Mouse (Mus musculus) intestine, embryonic 14.5 days (tissue): ENCODE data around the gene Tle3. TPM values are rescaled to one million over a fixed set of nuclear protein-coding genes. Genes with fewer than 3 reads are reported as not detected.

ENCODE experiments used
- ATAC-seq: fragments of 200-750 bp; cut with Nextera tagmentation; replicated peaks from 2 replicates; pipeline ENCODE4 v1.8.0; 2017; ENCODE audit warnings: low read depth, moderate number of reproducible peaks, moderate TSS enrichment, moderate library complexity; ENCODE audit not compliant: low FRiP score, low TSS enrichment
- DNase-seq: peaks from one replicate; pipeline ENCODE4 v3.0.0-alpha.2; 2018; ENCODE audit warnings: low spot score
- H3K27ac ChIP-seq: fragments of 300-500 bp; sonication (generic); 2 replicates; pipeline ENCODE4 v1.5.1; 2014; ENCODE audit warnings: low read depth, mild to moderate bottlenecking, control low read depth
- H3K27me3 ChIP-seq: fragments of 300-500 bp; sonication (generic); replicated peaks from 2 replicates; pipeline ENCODE4 v1.6.1; 2014; ENCODE audit warnings: low read length, control low read depth; ENCODE audit not compliant: control insufficient read depth, insufficient read depth
- H3K36me3 ChIP-seq: fragments of 300-500 bp; sonication (generic); 2 replicates; pipeline ENCODE4 v1.6.1; 2014; ENCODE audit warnings: low read length, control low read depth; ENCODE audit not compliant: control insufficient read depth, insufficient read depth
- H3K4me1 ChIP-seq: fragments of 300-500 bp; sonication (generic); replicated peaks from 2 replicates; pipeline ENCODE4 v1.6.1; 2014; ENCODE audit warnings: low read length, control low read depth, mixed read lengths; ENCODE audit not compliant: control insufficient read depth, insufficient read depth
- H3K4me2 ChIP-seq: fragments of 300-500 bp; sonication (generic); 2 replicates; pipeline ENCODE4 v1.6.1; 2014; ENCODE audit warnings: low read length
- H3K4me3 ChIP-seq: fragments of 300-500 bp; sonication (generic); 2 replicates; pipeline ENCODE4 v1.5.1; 2014; ENCODE audit warnings: low read depth, low read length, control low read depth, mixed read lengths
- H3K9ac ChIP-seq: fragments of 300-500 bp; sonication (generic); 2 replicates; pipeline ENCODE4 v1.6.1; 2014; ENCODE audit warnings: mild to moderate bottlenecking, low read length
- H3K9me3 ChIP-seq: fragments of 300-500 bp; sonication (generic); 2 replicates; pipeline ENCODE4 v1.6.1; 2016; ENCODE audit warnings: low read length, control low read depth; ENCODE audit not compliant: control insufficient read depth
- WGBS: fragments of 180-500 bp; shearing (Covaris S2); extraction: QIAGEN DNeasy Blood & Tissue Kit; methylation state at CpG from one replicate; pipeline ENCODE4 v1.1.7; 2014; 5-methylcytosine and 5-hydroxymethylcytosine counted together
- polyA plus RNA-seq: library from polyadenylated mRNA; unstranded; fragments of >200 nt; fragmentation: Nextera tagmentation; extraction: Ambion mirVana; gene quantifications from 2 replicates; pipeline ENCODE4 v1.2.1, GENCODE M21; 2014

Gene Tle3
- polyA plus RNA-seq, 1 experiment from 2014 or later, result 23.3 TPM

DNA sequence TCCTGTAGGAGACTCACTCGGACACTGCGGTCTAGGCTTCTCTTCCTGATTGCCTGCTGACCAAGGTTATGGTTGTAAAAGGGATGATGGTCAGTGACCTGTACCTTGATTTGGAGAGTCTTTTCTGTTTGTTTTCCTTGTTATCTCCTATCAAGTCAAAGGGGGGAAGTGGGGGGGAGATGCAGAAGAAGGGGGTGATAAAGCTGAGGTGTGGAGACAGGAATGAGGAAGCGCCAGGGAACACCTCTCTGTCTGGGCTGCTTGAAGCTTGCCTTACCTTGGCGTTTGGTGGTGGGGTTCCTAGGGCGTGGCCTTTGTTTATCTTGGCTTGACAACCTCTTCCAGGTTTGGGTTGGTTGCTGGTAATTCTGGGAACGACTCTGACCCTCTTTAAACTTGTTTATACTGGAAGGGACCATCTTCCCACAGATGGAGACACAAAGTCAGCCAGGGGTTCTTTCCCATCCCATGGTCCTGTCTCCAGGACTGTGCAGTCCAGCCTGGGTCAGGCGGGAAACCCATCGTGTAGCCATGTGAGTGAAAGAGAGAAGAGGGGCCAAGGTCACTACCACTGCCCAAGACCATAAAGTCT, 10.5 kb downstream of the Tle3 start:
- ATAC-seq, result no peak
- WGBS, result 50% methylated on average over 8 of the region's 8 CpGs
- DNase-seq, result no peak
- Histone ChIP-seq H3K36me3 (peaks cover 51% of the 10 kb centered on the region), H3K27me3 (no peaks in the 10 kb centered on the region), H3K9me3 (no peaks in the 10 kb centered on the region), H3K4me3 (no peak overlapping the region), H3K9ac (no peak overlapping the region), H3K4me1 (peaks cover 71% of the 10 kb centered on the region), H3K4me2 (no peak overlapping the region), H3K27ac (no peak overlapping the region)

GRCm38 (mm10) chr9:61384101-61384500, 11.9 kb downstream of the Tle3 start:
- 66% methylated on average over 6 of the region's 6 CpGs for WGBS
- Histone ChIP-seq H3K36me3 (peaks cover 51% of the 10 kb centered on the region), H3K4me1 (peaks cover 61% of the 10 kb centered on the region)

DNA sequence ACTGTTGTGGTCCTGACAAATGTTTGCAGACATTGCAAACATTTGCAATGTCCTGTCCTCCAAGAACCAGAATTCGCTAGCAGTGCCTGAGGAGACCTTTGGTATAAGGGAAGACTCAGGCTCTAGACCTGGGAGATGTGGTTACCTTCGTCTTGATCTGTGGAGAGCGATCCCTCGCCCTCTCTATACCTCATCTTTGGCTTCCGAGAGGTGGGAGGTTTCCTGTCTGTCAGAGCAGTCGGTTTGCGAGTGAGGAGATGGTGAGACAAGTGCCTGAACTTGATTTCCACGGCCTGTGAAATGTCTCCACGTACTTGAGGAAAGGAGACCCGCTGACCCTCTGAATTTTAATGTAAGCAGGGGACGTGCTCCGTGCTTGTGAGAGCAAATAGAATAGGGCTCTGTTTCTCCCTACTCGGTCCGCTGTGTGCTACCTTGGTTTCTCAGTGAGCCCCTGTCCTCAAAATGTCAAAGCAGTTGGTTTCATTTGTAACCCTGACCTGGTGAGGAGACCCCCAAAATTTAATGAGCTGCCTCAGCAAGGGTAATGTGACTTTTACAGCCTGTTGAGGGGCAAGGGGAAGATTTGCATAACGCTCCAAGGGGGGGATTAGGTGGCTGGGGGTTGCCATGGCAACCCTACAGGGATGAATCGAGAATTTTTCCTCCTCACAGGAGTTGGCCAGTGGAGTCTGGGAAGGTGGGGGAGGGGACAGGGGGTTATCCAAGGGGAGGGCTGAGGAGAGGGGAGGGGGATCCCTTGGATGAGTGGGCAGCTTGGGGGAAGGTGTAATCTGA, 12.7 kb downstream of the Tle3 start:
- H3K4me1 ChIP-seq, result peaks cover 54% of the 10 kb centered on the region
- peaks cover 48% of the 10 kb centered on the region for H3K36me3 ChIP-seq

More at GRCm38 (mm10) chr9:61384101-61384500, 11.9 kb downstream of the Tle3 start:
- DNase-seq (no peak), ATAC-seq (no peak)
- H3K27me3 ChIP-seq, result no peaks in the 10 kb centered on the region
- H3K9ac ChIP-seq, result no peak overlapping the region
- H3K27ac ChIP-seq, result no peak overlapping the region
- H3K4me3 ChIP-seq, result no peak overlapping the region
- no peaks in the 10 kb centered on the region for H3K9me3 ChIP-seq
- H3K4me2 ChIP-seq, result no peak overlapping the region

DNA sequence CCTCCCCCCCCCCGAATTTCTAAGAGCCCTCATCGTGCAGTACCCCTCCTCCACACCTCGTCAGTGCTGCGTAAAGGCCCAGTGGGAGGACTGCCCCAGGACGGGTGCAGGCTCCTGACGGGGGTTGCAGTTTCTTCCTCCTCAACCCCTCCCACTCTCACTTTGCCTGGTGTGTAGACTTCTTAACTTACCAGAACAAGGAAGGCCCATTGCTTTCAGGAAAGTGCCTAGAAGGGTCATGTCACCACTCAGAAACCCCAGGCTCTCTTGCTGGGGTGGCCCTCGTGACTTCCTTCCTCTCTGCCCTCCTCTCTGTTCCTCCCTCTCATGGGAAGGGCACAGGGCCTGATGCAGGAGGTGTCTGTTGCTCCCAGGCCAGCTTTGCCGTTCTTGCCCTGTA, 13.6 kb downstream of the Tle3 start:
- Histone ChIP-seq H3K27me3 (no peaks in the 10 kb centered on the region), H3K36me3 (peaks cover 57% of the 10 kb centered on the region), H3K27ac (no peak overlapping the region), H3K4me2 (no peak overlapping the region), H3K9ac (no peak overlapping the region), H3K4me1 (peaks cover 45% of the 10 kb centered on the region), H3K9me3 (no peaks in the 10 kb centered on the region), H3K4me3 (no peak overlapping the region)
- DNase-seq (no peak), ATAC-seq (no peak)
- 33% methylated on average over 8 of the region's 8 CpGs for WGBS

More for the DNA sequence above, 12.7 kb downstream of the Tle3 start:
- H3K4me3 ChIP-seq, result no peak overlapping the region
- H3K27ac ChIP-seq, result no peak overlapping the region
- no peak for ATAC-seq
- H3K4me2 ChIP-seq, result no peak overlapping the region
- H3K9ac ChIP-seq, result no peak overlapping the region
- 35% methylated on average over 16 of the region's 16 CpGs for WGBS
- no peaks in the 10 kb centered on the region for H3K9me3 ChIP-seq
- no peaks in the 10 kb centered on the region for H3K27me3 ChIP-seq
- DNase-seq, result no peak

GRCm38 (mm10) chr9:61386314-61386713, 14.1 kb downstream of the Tle3 start:
- no peak for ATAC-seq

DNA sequence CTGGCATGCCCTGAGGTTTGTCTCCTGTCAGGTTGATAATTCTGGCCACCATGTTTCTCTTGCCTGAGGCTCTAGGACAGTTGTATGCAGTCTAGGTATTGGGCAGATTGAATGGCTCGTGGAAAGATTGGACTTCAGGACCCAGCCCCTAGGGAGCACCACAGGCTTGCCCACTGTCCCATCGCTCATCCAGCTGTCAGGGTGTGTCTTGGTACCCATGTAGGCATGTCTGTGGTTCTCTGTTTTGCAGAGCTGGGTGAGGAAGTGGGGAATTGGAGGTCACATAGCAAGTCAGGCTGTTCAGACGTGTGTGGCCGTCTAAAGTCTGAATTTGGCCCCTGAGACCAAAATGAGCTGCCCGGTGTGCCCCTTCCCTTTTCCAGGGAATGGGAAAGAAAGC, 15.6 kb downstream of the Tle3 start:
- 81% methylated on average over 5 of the region's 5 CpGs for WGBS
- DNase-seq (no peak), ATAC-seq (no peak)
- no peaks in the 10 kb centered on the region for H3K27me3 ChIP-seq
- no peak overlapping the region for H3K27ac ChIP-seq
- no peak overlapping the region for H3K4me2 ChIP-seq
- H3K4me1 ChIP-seq, result peaks cover 51% of the 10 kb centered on the region
- H3K9me3 ChIP-seq, result no peaks in the 10 kb centered on the region
- H3K9ac ChIP-seq, result no peak overlapping the region
- peaks cover 42% of the 10 kb centered on the region for H3K36me3 ChIP-seq
- no peak overlapping the region for H3K4me3 ChIP-seq

More at GRCm38 (mm10) chr9:61386314-61386713, 14.1 kb downstream of the Tle3 start:
- no peak overlapping the region for H3K4me2 ChIP-seq
- 59% methylated on average over 2 of the region's 2 CpGs for WGBS
- H3K27me3 ChIP-seq, result no peaks in the 10 kb centered on the region
- no peak overlapping the region for H3K9ac ChIP-seq
- H3K36me3 ChIP-seq, result peaks cover 53% of the 10 kb centered on the region
- H3K27ac ChIP-seq, result no peak overlapping the region
- H3K9me3 ChIP-seq, result no peaks in the 10 kb centered on the region
- H3K4me3 ChIP-seq, result no peak overlapping the region
- H3K4me1 ChIP-seq, result peaks cover 49% of the 10 kb centered on the region
- no peak for DNase-seq

GRCm38 (mm10) chr9:61388214-61388613, 16.0 kb downstream of the Tle3 start:
- peaks cover 45% of the 10 kb centered on the region for H3K36me3 ChIP-seq
- no peaks in the 10 kb centered on the region for H3K27me3 ChIP-seq
- H3K27ac ChIP-seq, result no peak overlapping the region
- no peak overlapping the region for H3K9ac ChIP-seq
- no peak for DNase-seq
- H3K9me3 ChIP-seq, result no peaks in the 10 kb centered on the region
- no peak overlapping the region for H3K4me2 ChIP-seq
- no peak overlapping the region for H3K4me3 ChIP-seq
- no peak for ATAC-seq
- WGBS, result 74% methylated on average over 12 of the region's 12 CpGs
- peaks cover 47% of the 10 kb centered on the region for H3K4me1 ChIP-seq

- Histone ChIP-seq H3K9me3 (no peaks in the 10 kb centered on the region), H3K4me1 (peaks cover 42% of the 10 kb centered on the region), H3K4me2 (no peak overlapping the region), H3K27ac (no peak overlapping the region), H3K36me3 (peaks cover 48% of the 10 kb centered on the region), H3K9ac (no peak overlapping the region), H3K4me3 (no peak overlapping the region), H3K27me3 (no peaks in the 10 kb centered on the region)
- WGBS, result 70% methylated on average over 14 of the region's 14 CpGs
- ATAC-seq (no peak), DNase-seq (no peak)
Measured at GRCm38 (mm10) chr9:61388689-61389403, 16.7 kb downstream of the Tle3 start.
